Mouse (Mus musculus) ovary, adult 18-20 months (tissue): ENCODE data around the gene Creb5.

Experiments used
- DNase-seq: peaks from one replicate; pipeline ENCODE4 v3.0.0; 2022; ENCODE audit warnings: low spot score, mixed read lengths

Creb5 gene

DNA sequence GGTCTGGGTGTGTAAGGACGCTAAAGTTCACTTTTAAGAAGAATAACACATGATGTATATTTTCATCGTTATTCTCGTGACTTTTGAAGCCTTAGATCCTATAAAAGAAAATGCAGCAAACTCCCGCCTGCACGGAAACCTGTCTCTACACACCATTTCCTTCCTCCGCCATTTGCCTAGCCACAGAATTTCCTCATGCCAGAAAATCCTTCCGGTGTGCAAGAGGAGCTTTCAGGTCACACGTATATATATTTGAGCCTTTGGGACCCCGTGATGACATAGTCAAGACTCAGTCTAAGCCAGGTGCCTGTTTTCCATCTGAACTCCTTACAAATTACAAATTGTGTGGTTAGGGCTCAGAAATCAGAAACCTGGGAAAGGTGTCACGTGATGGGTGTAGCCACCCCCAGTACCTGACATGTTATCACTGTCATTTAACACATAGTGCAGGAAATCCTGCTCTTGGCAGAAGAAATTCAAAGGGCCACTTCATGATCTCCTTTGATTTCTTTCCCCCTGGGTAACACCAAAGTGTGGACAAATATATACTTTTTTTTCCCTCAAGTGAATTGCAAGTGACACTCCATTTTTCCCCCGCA is 158.9 kb downstream of the Creb5 start:
- no peak for DNase-seq

DNA sequence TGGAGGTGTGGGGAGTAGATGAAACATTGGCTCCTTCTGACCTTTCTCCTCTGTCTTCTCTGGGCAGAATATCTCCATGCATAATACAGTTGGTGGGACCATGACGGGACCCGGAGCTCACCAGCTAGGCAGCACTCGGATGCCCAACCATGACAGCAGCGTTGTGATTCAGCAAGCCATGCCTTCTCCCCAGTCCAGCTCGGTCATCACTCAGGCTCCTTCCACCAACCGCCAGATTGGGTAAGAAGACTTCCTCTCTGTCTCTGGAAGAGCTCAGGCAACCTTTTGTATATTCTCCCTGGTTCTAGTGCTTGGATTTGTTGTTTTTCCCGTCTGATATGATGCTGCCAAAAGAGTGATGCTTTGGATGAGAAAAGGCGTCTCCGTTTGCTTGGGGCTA is 160.4 kb downstream of the Creb5 start:
- DNase-seq: no peak

DNA sequence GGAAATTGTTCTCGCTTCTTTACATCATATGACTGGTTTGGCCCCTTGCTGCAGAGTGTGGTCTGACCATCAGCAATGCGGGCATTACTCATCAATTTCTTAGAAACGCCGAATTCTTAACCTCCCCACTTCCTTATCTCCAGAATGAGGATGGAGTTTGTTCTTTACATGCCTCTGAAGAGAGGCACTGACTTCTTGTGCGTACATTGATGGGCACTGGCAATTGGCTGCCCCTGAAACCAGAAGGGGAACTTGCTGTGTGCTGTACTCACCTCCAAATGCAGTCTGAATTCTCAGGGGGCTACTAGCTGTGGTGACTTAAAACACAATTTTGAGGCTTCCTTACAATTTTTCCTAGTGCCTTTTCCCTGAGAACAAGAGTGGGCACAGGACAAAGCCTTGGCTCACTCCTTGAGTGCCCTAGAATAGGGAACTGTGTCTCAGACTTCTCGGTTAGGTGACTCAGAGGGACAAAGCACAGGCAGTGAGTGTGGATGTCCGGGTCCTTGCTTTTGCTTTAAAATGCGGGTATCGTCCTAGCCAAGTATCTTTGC is 161.3 kb downstream of the Creb5 start:
- no peak for DNase-seq

DNA sequence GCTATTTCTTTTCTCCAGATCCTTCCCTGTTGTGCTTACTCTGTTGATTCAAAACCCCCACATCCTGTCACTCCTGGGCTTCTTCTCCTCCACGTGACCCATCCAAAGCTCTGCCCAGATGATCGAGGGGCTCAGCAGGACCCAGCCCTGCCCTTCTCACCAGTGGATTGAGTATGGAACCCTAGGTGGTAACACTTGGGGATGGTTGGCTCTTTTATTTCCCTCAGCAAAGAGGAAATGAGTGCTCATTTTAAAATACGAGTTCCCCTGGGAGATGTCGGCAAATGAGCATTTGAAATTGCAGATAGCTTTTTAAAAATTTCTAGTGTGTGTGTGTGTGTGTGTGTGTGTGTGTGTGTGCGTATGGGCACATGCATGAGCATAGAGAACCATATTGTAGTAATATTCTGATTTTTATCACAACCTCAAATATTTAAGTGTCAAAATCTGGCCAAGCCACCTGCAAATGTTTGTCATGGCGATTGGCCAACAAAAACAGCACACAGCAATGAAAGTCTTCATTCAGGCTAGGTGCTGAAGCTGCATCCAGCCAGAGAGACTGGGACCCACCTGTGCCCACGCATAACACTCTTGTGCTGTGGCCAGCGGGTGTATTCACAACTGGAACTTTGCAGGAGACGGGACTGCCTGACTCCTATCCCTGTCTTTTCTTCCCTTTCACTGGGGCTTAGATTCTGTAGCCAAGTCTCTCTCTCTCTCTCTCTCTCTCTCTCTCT is 162.5 kb downstream of the Creb5 start:
- DNase-seq: no peak

DNA sequence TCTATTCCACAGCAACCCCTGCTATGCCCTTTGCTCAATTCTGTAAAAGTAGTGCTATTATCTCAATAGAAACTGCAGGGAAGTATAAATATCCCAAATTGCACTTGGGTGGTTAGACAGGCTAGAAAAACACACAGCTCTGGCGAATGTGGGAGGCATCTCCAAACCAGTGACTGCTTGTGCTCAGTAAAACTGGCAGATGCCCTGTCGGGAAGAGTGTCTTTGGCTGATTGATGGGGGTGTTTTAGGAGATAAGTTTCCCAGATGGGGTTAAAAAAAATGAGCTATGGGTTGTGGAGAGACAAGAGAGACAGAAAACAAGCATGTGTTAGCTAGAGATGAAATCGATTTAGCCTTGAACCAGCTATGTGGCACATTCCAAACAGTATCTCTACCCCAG is 163.4 kb downstream of the Creb5 start:
- DNase-seq: no peak

DNA sequence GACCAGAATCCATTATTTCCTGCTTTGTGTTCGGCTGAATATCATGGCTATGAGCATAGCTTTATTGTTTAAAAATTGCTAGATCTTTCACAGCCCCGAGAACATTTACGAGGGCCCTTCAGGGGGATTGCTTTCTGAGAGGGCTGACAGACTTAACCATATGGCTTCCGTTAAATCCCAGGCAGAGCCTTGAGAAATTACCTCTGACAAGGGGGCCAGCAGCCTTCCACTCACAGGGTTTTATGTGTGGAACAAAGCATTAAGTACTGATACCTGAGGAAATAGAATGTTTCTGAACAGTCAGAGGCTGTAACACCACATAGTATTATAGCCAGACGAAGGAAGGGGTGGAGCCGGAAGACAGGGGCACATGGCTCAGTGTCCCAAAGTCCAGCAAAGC is 165.2 kb downstream of the Creb5 start:
- DNase-seq: no peak

DNA sequence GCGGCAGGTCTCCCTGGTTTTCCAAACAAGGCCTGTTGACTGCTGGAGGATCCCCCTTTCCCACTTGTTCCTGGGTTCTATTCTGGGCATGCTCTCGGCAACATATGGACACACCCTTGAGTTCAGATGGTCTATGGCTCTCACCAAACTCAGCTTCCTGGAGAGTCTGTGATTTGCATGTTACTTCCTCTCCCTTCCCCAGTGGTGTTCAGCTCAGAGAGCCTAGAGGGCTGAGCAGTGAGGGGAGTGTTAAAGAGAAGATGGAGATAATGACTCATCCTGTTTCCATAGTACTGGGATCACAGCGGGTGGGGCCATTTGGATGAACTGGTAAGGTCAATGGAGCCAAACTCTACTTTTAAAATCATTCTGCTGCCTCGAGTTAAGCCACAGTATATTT is 168.4 kb downstream of the Creb5 start:
- DNase-seq: no peak

DNA sequence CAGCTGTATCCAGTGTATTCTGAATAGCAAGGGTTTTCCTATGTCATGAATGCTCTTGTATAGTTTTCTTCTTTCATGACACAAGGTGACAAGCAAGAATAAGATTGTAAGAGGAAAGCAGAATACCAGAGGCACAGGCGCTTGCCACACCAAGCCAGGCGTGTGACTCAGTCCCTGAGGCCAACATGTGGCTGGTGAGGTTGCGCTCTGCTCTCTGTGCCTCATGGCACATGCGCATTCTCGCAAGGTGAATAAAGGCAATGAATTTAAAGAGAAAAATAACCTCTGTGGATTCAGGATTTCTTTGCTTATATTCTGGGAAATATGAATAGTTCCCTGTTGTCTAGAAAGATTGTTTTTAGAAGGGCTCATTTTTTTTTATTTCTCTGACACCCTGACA is 169.0 kb downstream of the Creb5 start:
- DNase-seq: no peak

DNA sequence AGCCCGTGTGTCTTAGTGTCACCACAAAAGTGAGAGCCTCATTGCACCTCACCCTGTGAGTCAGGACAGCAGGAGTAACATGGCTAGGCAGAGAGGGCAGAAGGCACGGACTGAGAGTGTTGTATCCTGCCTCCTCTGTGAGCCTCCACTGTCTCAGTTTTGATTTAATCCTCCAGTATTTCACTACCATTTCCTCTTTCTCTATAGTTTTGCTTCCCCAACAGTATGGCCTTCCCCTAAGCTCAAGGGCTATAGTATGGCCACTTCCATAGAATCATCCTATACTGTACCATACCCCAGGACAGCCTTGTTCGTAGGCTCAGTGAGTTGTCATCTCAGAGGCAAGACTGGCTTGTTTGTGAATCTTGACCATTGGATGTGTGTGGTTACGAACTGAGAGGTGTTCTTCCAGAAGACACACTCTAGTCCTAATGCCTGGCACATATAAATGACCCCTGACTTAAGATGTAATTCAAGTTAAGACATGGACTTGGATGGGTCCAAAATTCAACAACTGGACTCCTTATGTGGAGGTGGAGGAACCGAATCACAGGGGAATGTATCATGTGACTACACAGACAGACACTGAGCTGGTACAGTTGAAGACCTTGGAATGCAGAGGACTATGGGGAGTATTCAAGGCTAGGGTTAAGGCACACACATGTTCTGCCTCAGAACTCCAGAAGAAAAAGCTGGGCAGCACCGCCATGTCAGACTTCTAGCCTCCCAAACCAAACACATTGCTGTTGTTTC is 173.1 kb downstream of the Creb5 start:
- no peak for DNase-seq

DNA sequence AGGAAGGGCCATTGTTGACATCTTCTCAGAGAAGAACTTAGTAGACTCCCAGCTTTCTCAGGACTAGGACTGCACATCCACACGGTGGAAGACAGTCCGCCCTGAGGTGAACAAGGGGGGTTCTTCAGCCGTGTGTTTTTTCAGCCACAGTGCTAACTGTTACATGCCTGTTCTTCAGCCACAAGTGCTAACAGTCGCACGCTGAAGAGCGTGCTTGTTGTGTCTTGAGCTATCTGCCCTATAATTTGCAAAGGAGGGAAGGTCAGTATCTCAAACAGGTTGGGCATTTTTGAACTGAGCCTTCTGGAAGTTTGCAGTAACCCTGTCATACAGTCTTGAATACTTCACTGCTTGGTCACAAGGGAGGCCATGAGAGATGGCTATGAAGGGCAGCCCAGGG is 174.0 kb downstream of the Creb5 start:
- no peak for DNase-seq

DNA sequence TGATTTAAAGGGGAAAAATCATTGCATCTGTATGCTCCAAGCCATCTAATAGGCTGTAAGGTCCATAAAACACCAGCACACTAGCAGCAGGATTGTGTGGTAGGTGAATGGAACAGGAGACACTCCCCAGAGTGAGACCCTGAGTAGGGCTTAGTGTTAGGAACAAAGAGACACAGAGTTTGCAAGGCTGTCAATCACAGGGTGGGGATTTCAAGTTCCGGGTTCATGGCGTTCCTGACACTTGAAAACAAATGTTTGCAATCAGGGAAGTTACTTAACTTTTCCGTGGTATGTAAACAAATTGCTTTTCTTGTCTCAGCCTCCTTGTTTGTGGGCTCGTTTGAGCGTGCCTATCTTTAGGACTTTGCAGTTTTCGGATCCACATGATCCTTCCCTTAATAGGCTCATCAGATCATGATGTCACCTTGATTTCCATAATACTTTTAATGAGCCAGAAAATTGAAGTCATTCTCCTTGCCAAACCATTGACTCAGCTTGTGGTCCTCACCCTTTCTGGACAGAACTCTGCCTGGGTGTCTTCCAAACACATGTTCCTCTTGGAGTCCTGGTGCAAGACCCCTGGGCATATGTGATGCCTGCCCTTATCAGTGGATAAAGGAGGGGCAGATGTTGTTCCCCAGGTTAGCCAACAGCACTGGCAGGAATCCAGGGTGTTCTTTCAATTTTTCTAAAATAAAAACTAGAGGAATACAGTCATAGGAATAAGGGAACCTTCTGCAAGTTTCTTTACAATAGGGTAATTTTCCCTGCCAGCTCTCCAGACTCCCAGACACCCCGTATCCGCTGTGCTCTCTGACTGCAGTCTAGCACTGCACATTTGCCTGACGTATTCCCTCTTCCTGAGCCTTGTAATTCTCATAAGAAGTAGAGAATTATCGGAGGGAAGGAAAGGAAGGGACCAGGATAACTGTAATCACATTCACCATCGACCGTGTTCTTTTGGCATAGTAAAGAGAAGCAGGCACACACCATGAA is 175.0 kb downstream of the Creb5 start:
- DNase-seq: no peak

DNA sequence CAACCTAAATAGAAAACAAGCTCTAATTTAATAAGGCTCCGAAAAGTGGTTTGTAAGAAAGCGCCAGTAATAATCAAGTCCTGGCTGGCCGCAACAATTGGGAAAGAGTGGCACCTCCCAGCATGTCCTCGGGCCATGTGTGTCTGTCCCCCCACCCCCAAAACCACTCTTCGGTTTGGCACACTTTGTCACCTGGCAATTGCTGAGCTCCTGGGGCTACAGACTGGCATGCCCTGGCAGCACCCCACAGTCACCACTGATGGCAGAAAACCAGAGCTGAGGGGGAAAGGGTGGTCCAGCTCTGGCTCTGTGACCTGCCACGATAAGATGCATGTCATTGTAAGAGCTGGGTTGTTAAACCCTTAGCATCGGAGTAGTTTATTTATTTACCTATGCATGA is 175.7 kb downstream of the Creb5 start:
- no peak for DNase-seq

DNA sequence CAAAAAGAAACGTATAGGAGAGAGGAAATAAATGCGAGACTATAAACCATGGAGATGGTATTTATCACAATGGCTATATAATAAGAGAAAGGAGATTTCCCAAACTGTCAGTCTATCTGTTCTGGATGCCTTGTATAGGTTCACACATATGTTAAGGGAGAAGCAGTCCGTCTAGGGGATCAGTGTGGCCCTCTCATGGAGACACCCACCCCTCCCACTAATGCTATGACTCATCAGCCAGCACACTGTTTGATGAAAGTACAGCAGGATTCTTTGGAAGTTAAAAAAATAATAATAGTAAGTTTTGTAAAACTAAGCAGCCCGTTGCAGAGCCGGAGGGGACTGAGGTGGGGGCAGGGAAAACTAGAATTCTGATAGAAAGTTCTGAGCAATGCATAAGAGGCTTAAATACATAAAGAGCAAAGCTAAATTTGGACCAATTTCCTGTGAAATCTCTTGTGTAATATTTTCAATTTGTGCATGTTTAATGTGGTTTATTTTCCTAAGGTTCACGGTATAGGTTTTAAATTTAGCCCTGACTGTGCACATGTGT is 176.3 kb downstream of the Creb5 start:
- DNase-seq: no peak

DNA sequence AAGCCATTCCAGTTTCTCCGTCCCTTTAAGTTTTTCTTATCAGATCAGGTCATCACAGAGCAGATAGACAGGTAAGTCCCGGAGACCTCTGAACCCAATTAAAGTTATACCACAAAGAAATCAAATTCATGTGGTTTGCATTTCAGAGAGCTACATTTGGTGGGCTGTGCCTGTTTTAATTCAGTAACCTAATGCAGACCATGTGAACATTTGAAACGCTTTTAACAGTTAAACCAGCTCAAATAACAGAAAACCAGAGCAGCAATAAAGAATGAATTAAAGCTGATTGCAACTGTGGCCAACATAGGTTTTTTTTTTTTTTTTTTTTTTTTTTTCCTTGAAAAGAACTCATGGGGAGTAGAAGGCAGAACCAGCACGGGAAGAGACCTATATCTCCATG is 182.1 kb downstream of the Creb5 start:
- no peak for DNase-seq

DNA sequence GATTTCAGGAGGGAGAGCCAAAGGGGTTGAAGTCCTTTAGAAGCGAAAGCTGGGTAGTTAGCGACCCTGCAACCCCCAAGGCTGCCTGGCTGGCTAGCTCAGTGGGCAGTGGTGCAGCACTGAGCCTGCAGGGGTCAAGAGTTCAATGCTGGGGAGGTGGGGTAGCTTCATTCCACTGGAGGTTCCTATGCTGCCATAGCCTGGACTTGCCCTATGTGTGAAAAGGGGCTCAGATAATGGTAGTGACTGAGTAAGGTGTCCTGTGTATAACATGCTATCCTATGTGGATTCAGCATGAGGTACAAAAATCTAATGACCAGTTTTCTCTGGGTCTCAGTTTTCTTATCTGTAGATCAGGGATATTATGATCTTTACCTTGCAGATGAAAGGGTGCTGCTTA is 182.6 kb downstream of the Creb5 start:
- no peak for DNase-seq

DNA sequence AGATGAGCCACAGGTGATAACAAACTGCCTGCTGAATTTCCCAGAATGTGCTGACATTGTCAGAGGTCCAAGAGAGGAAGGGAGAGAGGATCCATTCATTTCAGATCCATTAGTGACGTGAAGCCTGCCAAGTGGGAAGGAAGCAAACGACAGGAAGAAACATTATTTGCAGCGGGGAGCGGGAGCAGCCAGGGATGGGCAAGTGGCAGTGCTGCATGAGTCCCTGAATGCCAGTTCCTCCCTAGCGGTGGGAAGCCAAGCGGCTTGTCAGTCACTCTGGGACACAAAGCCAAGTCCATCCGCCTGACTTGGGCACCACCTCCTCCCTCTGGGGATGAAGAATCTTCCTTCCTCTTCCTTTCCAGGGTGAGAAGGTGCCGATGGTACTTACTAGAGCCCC is 183.5 kb downstream of the Creb5 start:
- DNase-seq: no peak

DNA sequence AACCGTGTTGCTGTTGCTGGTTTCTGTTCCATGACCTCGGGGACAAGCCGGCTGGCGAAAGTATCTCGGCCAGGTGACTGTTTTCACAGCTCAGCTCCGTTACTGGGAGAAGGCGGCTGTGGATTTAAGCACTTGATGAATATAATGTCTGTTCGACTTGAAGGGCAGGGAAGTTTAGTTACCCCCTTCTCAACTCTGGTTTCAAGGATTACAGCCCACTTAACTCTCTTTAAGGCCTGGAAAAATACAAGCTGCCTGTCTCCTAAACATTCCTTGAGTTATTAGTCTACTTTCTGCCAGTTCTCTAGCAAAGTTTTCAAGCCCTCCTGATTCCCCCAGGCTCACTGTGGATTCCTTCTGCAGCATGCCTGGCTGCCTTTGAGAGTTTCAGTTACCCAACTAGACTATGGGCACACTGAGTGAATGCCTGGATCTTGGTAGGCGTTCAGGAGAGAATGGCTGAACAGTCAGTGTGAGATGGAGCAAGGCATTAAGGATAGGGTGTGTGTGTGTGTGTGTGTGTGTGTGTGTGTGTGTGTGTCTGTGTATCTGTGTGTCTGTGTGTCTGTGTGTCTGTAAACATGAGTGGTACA is 184.0 kb downstream of the Creb5 start:
- DNase-seq: no peak

DNA sequence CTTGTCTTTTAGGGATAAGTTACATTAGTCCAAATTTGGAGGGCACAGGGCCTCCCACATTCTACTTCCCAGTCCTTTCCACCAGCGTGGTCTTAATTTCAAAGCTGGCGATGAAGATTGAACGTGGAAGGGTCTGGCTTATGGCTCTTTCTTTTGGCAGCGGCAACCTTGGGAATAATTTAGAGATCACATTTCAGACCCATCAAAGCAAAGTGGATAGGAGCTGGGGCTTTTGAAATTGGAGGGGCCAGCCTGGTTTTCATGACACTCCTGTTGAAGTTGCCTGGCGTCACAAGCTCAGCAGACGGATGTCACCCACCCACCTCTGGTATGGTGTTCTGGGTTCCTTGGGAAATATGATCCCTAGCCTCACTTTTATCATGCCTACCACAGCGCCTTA is 185.7 kb downstream of the Creb5 start:
- DNase-seq: no peak

DNA sequence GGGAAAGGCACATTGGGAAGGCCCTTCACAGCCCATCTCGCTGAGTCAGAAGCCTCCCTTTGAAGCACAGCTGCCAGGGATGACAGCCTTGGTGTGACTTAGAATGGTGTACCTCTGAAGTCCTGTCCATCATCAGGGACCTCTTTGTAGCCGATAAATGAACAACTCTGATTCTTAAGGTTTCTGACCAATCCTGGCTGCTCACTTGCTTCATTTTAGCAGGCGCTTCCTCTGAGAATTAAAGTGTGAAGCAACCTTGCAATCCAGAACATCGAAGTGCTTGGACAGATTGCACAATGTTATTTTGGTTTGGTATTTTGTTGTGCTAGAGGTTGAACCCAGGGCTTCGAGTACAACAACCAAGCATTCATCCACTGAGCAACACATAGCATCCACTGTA is 190.4 kb downstream of the Creb5 start:
- no peak for DNase-seq

DNA sequence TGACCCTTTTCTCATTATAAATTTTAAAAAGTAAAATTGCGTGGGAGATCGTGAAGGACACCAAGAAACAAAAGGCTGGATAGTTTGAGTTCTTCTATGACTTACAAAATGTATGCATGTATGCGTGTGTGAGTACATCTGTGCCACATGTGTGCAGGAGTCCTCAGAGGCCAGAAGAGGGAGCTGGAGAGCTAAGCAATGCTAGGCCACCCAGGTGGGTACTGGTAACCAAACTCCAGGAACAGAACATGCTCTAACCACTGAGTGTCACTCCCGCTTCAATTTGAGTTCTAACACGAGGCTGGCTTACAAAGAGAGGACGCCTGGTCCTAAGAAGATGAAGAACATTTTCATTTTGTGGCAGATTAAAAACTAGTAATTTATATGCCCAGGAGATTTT is 203.8 kb downstream of the Creb5 start:
- DNase-seq: no peak

DNA sequence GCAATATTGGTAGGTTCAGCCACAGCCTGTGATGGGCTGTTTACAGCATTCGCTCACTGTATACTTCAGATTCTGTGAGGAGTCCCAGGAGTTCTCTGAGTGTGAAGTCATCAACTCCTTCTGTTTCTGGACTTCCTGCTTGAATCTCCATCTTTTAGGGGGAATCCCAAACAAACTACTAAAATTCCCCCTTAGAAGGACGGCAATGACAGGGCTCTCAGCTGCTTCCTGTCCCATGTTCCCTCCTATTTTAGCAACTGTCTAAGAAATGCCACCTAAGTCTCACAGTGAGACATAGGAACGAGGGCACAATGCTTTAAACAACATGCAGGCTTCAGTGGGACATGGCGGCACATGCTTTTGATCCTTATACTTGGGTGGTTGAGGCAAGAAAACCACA is 204.3 kb downstream of the Creb5 start:
- no peak for DNase-seq
